Mouse (Mus musculus) forebrain, embryonic 11.5 days (tissue): Measurements from ENCODE around the gene Samsn1. TPM values are rescaled to one million over a fixed set of nuclear protein-coding genes. Genes with fewer than 3 reads are reported as not detected.
A peak's percentile ranks its signal among the peaks of the same experiment; 100 is the strongest.

Experiments used
- ATAC-seq: fragments of 200-750 bp; cut with Nextera tagmentation; replicated peaks from 2 replicates; pipeline ENCODE4 v1.8.0; 2017; ENCODE audit warnings: moderate TSS enrichment; ENCODE audit not compliant: low FRiP score
- DNase-seq: peaks from one replicate; pipeline ENCODE4 v3.0.0-alpha.2; 2017; ENCODE audit warnings: low spot score
- H3K27ac ChIP-seq: fragments of 300-500 bp; sonication (generic); 2 replicates; pipeline ENCODE4 v1.5.1; 2014; ENCODE audit warnings: low read depth, low read length
- H3K27me3 ChIP-seq: fragments of 300-500 bp; sonication (generic); 2 replicates; pipeline ENCODE4 v1.6.1; 2014; ENCODE audit warnings: mild to moderate bottlenecking, low read length, mixed read lengths; ENCODE audit not compliant: control insufficient read depth, insufficient read depth
- H3K36me3 ChIP-seq: fragments of 300-500 bp; sonication (generic); 2 replicates; pipeline ENCODE4 v1.6.1; 2014; ENCODE audit warnings: mild to moderate bottlenecking, low read length, moderate library complexity, mixed read lengths; ENCODE audit not compliant: control insufficient read depth, insufficient read depth
- H3K4me1 ChIP-seq: fragments of 300-500 bp; sonication (generic); replicated peaks from 2 replicates; pipeline ENCODE4 v1.6.1; 2014; ENCODE audit warnings: low read length, mixed read lengths; ENCODE audit not compliant: control insufficient read depth, insufficient read depth
- H3K4me2 ChIP-seq: fragments of 300-500 bp; sonication (generic); 2 replicates; pipeline ENCODE4 v1.6.1; 2014; ENCODE audit warnings: low read depth, mild to moderate bottlenecking, low read length, moderate library complexity, mixed read lengths; ENCODE audit not compliant: severe bottlenecking
- H3K4me3 ChIP-seq: fragments of 300-500 bp; sonication (generic); 2 replicates; pipeline ENCODE4 v1.5.1; 2014; ENCODE audit warnings: low read depth, low read length
- H3K9ac ChIP-seq: fragments of 300-500 bp; sonication (generic); 2 replicates; pipeline ENCODE4 v1.6.1; 2014; ENCODE audit warnings: low read length
- H3K9me3 ChIP-seq: fragments of 300-500 bp; sonication (generic); 2 replicates; pipeline ENCODE4 v1.6.1; 2016; ENCODE audit warnings: low read length, mixed read lengths; ENCODE audit not compliant: control insufficient read depth
- WGBS: fragments of 180-500 bp; shearing (Covaris S2); extraction: QIAGEN DNeasy Blood & Tissue Kit; methylation state at CpG from one replicate; pipeline ENCODE4 v1.1.7; 2014; 5-methylcytosine and 5-hydroxymethylcytosine counted together
- polyA plus RNA-seq: library from polyadenylated mRNA; unstranded; fragments of >200 nt; fragmentation: Nextera tagmentation; extraction: Ambion mirVana; gene quantifications from 2 replicates; pipeline ENCODE4 v1.2.1, GENCODE M21; 2014

The Samsn1 gene
- polyA plus RNA-seq, 1 experiment from 2014 or later = 1.9 TPM

- WGBS = 89% methylated on average over 4 of the region's 4 CpGs
- no peak for ATAC-seq
- Histone ChIP-seq H3K9ac (no peak overlapping the region), H3K27ac (no peak overlapping the region), H3K36me3 (no peaks in the 10 kb centered on the region), H3K4me1 (no peaks in the 10 kb centered on the region), H3K4me2 (no peak overlapping the region), H3K4me3 (no peak overlapping the region), H3K9me3 (no peaks in the 10 kb centered on the region), H3K27me3 (no peaks in the 10 kb centered on the region)
- no peak for DNase-seq
Observed at GRCm38 (mm10) chr16:75919298-75919697, 102.8 kb downstream of the Samsn1 start.

- Histone ChIP-seq H3K27ac (no peak overlapping the region), H3K36me3 (no peaks in the 10 kb centered on the region), H3K27me3 (no peaks in the 10 kb centered on the region), H3K4me1 (no peaks in the 10 kb centered on the region), H3K9ac (no peak overlapping the region), H3K9me3 (no peaks in the 10 kb centered on the region), H3K4me2 (no peak overlapping the region), H3K4me3 (no peak overlapping the region)
- no peak for ATAC-seq
- WGBS = 91% methylated on average over 5 of the region's 5 CpGs
- DNase-seq = no peak
Observed at GRCm38 (mm10) chr16:75917712-75918111, 104.4 kb downstream of the Samsn1 start.

- H3K27me3 ChIP-seq = no peaks in the 10 kb centered on the region
- no peaks in the 10 kb centered on the region for H3K36me3 ChIP-seq
- ATAC-seq (no peak), DNase-seq (no peak)
- no peak overlapping the region for H3K4me2 ChIP-seq
- no peaks in the 10 kb centered on the region for H3K4me1 ChIP-seq
- no peak overlapping the region for H3K4me3 ChIP-seq
- H3K9me3 ChIP-seq = no peaks in the 10 kb centered on the region
- H3K9ac ChIP-seq = no peak overlapping the region
- H3K27ac ChIP-seq = no peak overlapping the region
- WGBS = 87% methylated on average over 5 of the region's 5 CpGs
Observed at GRCm38 (mm10) chr16:75912051-75912450, 110.0 kb downstream of the Samsn1 start.

- Histone ChIP-seq H3K27ac (no peak overlapping the region), H3K4me2 (no peak overlapping the region), H3K4me3 (no peak overlapping the region), H3K27me3 (no peaks in the 10 kb centered on the region), H3K36me3 (no peaks in the 10 kb centered on the region), H3K9ac (no peak overlapping the region), H3K9me3 (no peaks in the 10 kb centered on the region), H3K4me1 (no peaks in the 10 kb centered on the region)
- no peak for DNase-seq
- no peak for ATAC-seq
- WGBS = 81% methylated on average over 8 of the region's 8 CpGs
Observed at GRCm38 (mm10) chr16:75908635-75909494, 113.2 kb downstream of the Samsn1 start.

- Histone ChIP-seq H3K9me3 (no peaks in the 10 kb centered on the region), H3K4me2 (no peak overlapping the region), H3K4me1 (no peaks in the 10 kb centered on the region), H3K27me3 (no peaks in the 10 kb centered on the region), H3K27ac (no peak overlapping the region), H3K36me3 (no peaks in the 10 kb centered on the region), H3K9ac (no peak overlapping the region), H3K4me3 (no peak overlapping the region)
- DNase-seq = no peak
- ATAC-seq = no peak
- WGBS = 76% methylated on average over 2 of the region's 2 CpGs
Observed at GRCm38 (mm10) chr16:75906790-75907189, 115.3 kb downstream of the Samsn1 start.

GRCm38 (mm10) chr16:75906260-75906659 lies 115.8 kb downstream of the Samsn1 start:
- H3K9ac ChIP-seq = no peak overlapping the region
- H3K27ac ChIP-seq = no peak overlapping the region
- ATAC-seq (no peak), DNase-seq (no peak)
- no peaks in the 10 kb centered on the region for H3K27me3 ChIP-seq
- H3K4me3 ChIP-seq = no peak overlapping the region
- no peak overlapping the region for H3K4me2 ChIP-seq
- H3K36me3 ChIP-seq = no peaks in the 10 kb centered on the region
- H3K9me3 ChIP-seq = no peaks in the 10 kb centered on the region
- no peaks in the 10 kb centered on the region for H3K4me1 ChIP-seq
- 93% methylated on average over 1 of the region's 1 CpGs for WGBS

GRCm38 (mm10) chr16:75905324-75905723 lies 116.8 kb downstream of the Samsn1 start:
- H3K27me3 ChIP-seq = no peaks in the 10 kb centered on the region
- no peak overlapping the region for H3K27ac ChIP-seq
- DNase-seq = no peak
- no peaks in the 10 kb centered on the region for H3K9me3 ChIP-seq
- 93% methylated on average over 1 of the region's 1 CpGs for WGBS
- no peak overlapping the region for H3K9ac ChIP-seq
- no peak for ATAC-seq
- no peak overlapping the region for H3K4me2 ChIP-seq
- no peak overlapping the region for H3K4me3 ChIP-seq
- no peaks in the 10 kb centered on the region for H3K36me3 ChIP-seq
- no peaks in the 10 kb centered on the region for H3K4me1 ChIP-seq

GRCm38 (mm10) chr16:75904072-75904471 lies 118.0 kb downstream of the Samsn1 start:
- Histone ChIP-seq H3K9me3 (no peaks in the 10 kb centered on the region), H3K4me1 (no peaks in the 10 kb centered on the region), H3K36me3 (no peaks in the 10 kb centered on the region), H3K27me3 (no peaks in the 10 kb centered on the region), H3K9ac (no peak overlapping the region), H3K4me2 (no peak overlapping the region), H3K4me3 (no peak overlapping the region), H3K27ac (no peak overlapping the region)
- no peak for DNase-seq
- 79% methylated on average over 4 of the region's 4 CpGs for WGBS
- ATAC-seq = 0 out of 2 replicates have a peak, but pooled peaks have one; percentile 36

GRCm38 (mm10) chr16:75903028-75903427 lies 119.1 kb downstream of the Samsn1 start:
- no peaks in the 10 kb centered on the region for H3K36me3 ChIP-seq
- no peak overlapping the region for H3K9ac ChIP-seq
- ATAC-seq (no peak), DNase-seq (no peak)
- no peak overlapping the region for H3K4me2 ChIP-seq
- no peak overlapping the region for H3K4me3 ChIP-seq
- no peak overlapping the region for H3K27ac ChIP-seq
- H3K9me3 ChIP-seq = no peaks in the 10 kb centered on the region
- no peaks in the 10 kb centered on the region for H3K4me1 ChIP-seq
- no peaks in the 10 kb centered on the region for H3K27me3 ChIP-seq
- WGBS = 85% methylated on average over 3 of the region's 3 CpGs
